Mouse (Mus musculus) megakaryocyte-erythroid progenitor cell, adult 5-6 weeks (primary cell): Measurements from ENCODE around the gene Kat8. TPM values are rescaled to one million over a fixed set of nuclear protein-coding genes. Genes with fewer than 3 reads are reported as not detected.

Source experiments
- ATAC-seq: replicated peaks from 2 replicates; pipeline ENCODE4 v1.8.0; 2016; ENCODE audit warnings: mild to moderate bottlenecking, inconsistent platforms; ENCODE audit not compliant: severe bottlenecking, poor library complexity, low FRiP score, low TSS enrichment
- total RNA-seq, 2 experiments: library from RNA; stranded (forward) in 1 of 2; stranded (reverse) in 1 of 2; fragments of 200-1000, 215-1000 nt in 1 of 2; fragments of >200 nt in 1 of 2; fragmentation: Nextera tagmentation in 1 of 2; gene quantifications; 2 replicates each; pipeline ENCODE4 v1.2.3; 2014 to 2017

Kat8 gene
- total RNA-seq (2014; fragmentation: Nextera tagmentation) = 32.7 and 37.9 TPM in 2 replicates
- 27.0 and 35.8 TPM in 2 replicates for total RNA-seq (2017)

- ATAC-seq = peak; percentile 98
Observed at GRCm38 (mm10) chr7:127912190-127912871, at the start of gene Kat8. Gene Kat8, plus strand, starts transcription at chr7:127912516.

GRCm38 (mm10) chr7:127866434-127866833 is 45.9 kb upstream of the Kat8 start:
- no peak for ATAC-seq

- no peak for ATAC-seq
Observed at GRCm38 (mm10) chr7:127867641-127868040, 44.7 kb upstream of the Kat8 start.

GRCm38 (mm10) chr7:127869149-127869810 is 43.0 kb upstream of the Kat8 start:
- no peak for ATAC-seq

GRCm38 (mm10) chr7:127870136-127870821 is 42.0 kb upstream of the Kat8 start:
- ATAC-seq = peak; percentile 65; the same call in 1 of the 2 replicates

- peak; percentile 15; the same call in 1 of the 2 replicates for ATAC-seq
Observed at GRCm38 (mm10) chr7:127874812-127875626, 37.3 kb upstream of the Kat8 start.

GRCm38 (mm10) chr7:127875627-127876001 is 36.7 kb upstream of the Kat8 start:
- peak; percentile 56 for ATAC-seq

- peak; percentile 41 for ATAC-seq
Observed at GRCm38 (mm10) chr7:127876041-127876466, 36.3 kb upstream of the Kat8 start, which contains the start of gene Zfp646. Gene Zfp646, plus strand, starts transcription at chr7:127876221.

GRCm38 (mm10) chr7:127876467-127877348 is 35.6 kb upstream of the Kat8 start, which contains the start of gene Zfp668:
Gene Zfp668, minus strand, starts transcription at chr7:127876828.
- ATAC-seq = peak; percentile 75

GRCm38 (mm10) chr7:127879301-127879700 is 33.0 kb upstream of the Kat8 start:
- no peak for ATAC-seq

GRCm38 (mm10) chr7:127880431-127880830 is 31.9 kb upstream of the Kat8 start:
- ATAC-seq = no peak

- ATAC-seq = 0 out of 2 replicates have a peak, but pooled peaks have one; percentile 16
Observed at GRCm38 (mm10) chr7:127885951-127886350, 26.4 kb upstream of the Kat8 start.

GRCm38 (mm10) chr7:127886551-127886950 is 25.8 kb upstream of the Kat8 start:
- no peak for ATAC-seq

- no peak for ATAC-seq
Observed at GRCm38 (mm10) chr7:127887191-127887590, 25.1 kb upstream of the Kat8 start.

GRCm38 (mm10) chr7:127887781-127888180 is 24.5 kb upstream of the Kat8 start:
- no peak for ATAC-seq

GRCm38 (mm10) chr7:127888821-127889220 is 23.5 kb upstream of the Kat8 start:
- ATAC-seq = no peak

- no peak for ATAC-seq
Observed at GRCm38 (mm10) chr7:127890798-127891197, 21.5 kb upstream of the Kat8 start, which contains the start of gene Prss53. Gene Prss53, minus strand, starts transcription at chr7:127890970.

GRCm38 (mm10) chr7:127894480-127894879 is 17.8 kb upstream of the Kat8 start:
- no peak for ATAC-seq
